Mouse (Mus musculus): ENCODE results near the gene Eif4g3. TPM values are rescaled to one million over a fixed set of nuclear protein-coding genes. Genes with fewer than 3 reads are reported as not detected.
"Not testable (repeated sequence)": the region's sequence is repeated elsewhere in the genome, so short reads cannot be mapped to it uniquely, and the experiment has no call there.

Gene Eif4g3
- polyA plus RNA-seq, 1 experiment from 2014 or later = 35.2 TPM

DNA sequence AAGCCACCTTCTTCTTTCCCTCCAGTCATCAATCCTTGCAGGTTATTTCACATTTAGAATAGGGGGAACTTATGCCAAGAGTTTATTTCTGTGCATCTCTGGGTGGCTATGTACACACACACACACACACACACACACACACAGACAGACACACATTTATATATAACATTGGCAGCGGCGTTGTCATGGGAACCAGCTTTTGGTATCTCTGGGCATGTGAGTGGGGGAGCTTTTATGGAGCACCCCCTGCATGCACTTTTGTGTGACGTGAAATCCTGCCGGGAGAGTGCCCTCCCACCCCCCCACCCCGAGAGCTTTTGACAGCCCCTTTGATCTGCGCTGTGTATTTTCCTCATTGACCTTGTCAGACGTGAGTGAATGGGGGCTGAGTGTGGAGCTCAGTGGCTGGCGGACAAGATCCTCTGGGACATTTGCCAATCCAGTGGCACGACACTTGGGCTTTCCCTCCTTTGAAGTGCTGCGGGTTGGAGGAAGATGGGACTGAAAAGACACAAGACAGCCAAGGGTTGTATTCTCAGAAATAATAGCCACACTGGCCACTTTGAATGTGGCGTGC is 22.1 kb upstream of the Eif4g3 start:
- not testable (repeated sequence) for H3K4me2 ChIP-seq (ENCODE audit: low read depth, low read length); H3K4me1 ChIP-seq (ENCODE audit: control insufficient read depth, insufficient read depth, low read length); H3K36me3 ChIP-seq (replicated peaks; ENCODE audit: control insufficient read depth, insufficient read depth, low read depth, low read length); ATAC-seq (replicated peaks; ENCODE audit: insufficient number of reproducible peaks, low FRiP score, low TSS enrichment, low read depth); H3K9me3 ChIP-seq (replicated peaks; ENCODE audit: control insufficient read depth, low read length); H3K27ac ChIP-seq (replicated peaks; ENCODE audit: low read depth, low read length); H3K9ac ChIP-seq (replicated peaks; ENCODE audit: low read length); H3K4me3 ChIP-seq (ENCODE audit: low read depth, low read length); H3K27me3 ChIP-seq (ENCODE audit: control insufficient read depth, insufficient read depth, low read length); DNase-seq (ENCODE audit: low spot score)
- WGBS = no CpG with 5 or more reads among the region's 11 CpGs

DNA sequence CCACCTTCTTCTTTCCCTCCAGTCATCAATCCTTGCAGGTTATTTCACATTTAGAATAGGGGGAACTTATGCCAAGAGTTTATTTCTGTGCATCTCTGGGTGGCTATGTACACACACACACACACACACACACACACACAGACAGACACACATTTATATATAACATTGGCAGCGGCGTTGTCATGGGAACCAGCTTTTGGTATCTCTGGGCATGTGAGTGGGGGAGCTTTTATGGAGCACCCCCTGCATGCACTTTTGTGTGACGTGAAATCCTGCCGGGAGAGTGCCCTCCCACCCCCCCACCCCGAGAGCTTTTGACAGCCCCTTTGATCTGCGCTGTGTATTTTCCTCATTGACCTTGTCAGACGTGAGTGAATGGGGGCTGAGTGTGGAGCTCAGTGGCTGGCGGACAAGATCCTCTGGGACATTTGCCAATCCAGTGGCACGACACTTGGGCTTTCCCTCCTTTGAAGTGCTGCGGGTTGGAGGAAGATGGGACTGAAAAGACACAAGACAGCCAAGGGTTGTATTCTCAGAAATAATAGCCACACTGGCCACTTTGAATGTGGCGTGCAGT is 17.9 kb upstream of the Eif4g3 start:
- no CpG with 5 or more reads among the region's 11 CpGs for WGBS

GRCm38 (mm10) chr4:137979066-137979644 is 13.7 kb upstream of the Eif4g3 start:
- H3K27me3 ChIP-seq (ENCODE audit: control insufficient read depth, insufficient read depth, low read length); DNase-seq (ENCODE audit: low spot score); H3K4me1 ChIP-seq (ENCODE audit: control insufficient read depth, insufficient read depth, low read length); H3K27ac ChIP-seq (replicated peaks; ENCODE audit: low read depth, low read length); H3K36me3 ChIP-seq (replicated peaks; ENCODE audit: control insufficient read depth, insufficient read depth, low read depth, low read length); H3K4me2 ChIP-seq (ENCODE audit: low read depth, low read length); H3K9ac ChIP-seq (replicated peaks; ENCODE audit: low read length); H3K9me3 ChIP-seq (replicated peaks; ENCODE audit: control insufficient read depth, low read length); H3K4me3 ChIP-seq (ENCODE audit: low read depth, low read length): not testable (repeated sequence)
- no CpG with 5 or more reads among the region's 11 CpGs for WGBS
- peak; percentile 39; the same call in 1 of the 2 replicates for ATAC-seq (replicated peaks; ENCODE audit: insufficient number of reproducible peaks, low FRiP score, low TSS enrichment, low read depth)

More for the DNA sequence above, 17.9 kb upstream of the Eif4g3 start:
- H3K4me3 ChIP-seq (ENCODE audit: low read depth, low read length); H3K9me3 ChIP-seq (replicated peaks; ENCODE audit: control insufficient read depth, low read length); H3K36me3 ChIP-seq (replicated peaks; ENCODE audit: control insufficient read depth, insufficient read depth, low read depth, low read length); H3K9ac ChIP-seq (replicated peaks; ENCODE audit: low read length); ATAC-seq (replicated peaks; ENCODE audit: insufficient number of reproducible peaks, low FRiP score, low TSS enrichment, low read depth); H3K27ac ChIP-seq (replicated peaks; ENCODE audit: low read depth, low read length); H3K4me2 ChIP-seq (ENCODE audit: low read depth, low read length); H3K27me3 ChIP-seq (ENCODE audit: control insufficient read depth, insufficient read depth, low read length); H3K4me1 ChIP-seq (ENCODE audit: control insufficient read depth, insufficient read depth, low read length); DNase-seq (ENCODE audit: low spot score): not testable (repeated sequence)

DNA sequence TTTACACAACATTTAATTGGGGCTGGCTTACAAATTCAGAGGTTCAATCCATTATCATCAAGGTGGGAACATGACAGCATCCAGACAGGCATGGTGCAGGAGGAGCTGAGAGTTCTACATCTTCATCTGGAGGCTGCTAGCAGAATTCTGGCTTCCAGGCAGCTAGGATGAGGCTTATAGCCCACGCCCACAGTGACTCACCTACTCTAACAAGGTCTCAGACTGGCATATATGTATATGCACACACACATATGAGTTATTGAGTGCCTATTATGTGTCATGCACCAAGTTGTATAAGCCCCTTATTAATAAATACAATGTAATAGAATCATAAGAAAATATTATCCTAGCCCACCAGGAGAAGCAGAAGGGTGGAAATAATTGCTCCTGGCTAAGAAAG is 10.0 kb upstream of the Eif4g3 start:
- no peaks in the 10 kb centered on the region for H3K9me3 ChIP-seq (replicated peaks; ENCODE audit: control insufficient read depth, low read length)
- no peak for DNase-seq (ENCODE audit: low spot score)
- H3K36me3 ChIP-seq (replicated peaks; ENCODE audit: control insufficient read depth, insufficient read depth, low read depth, low read length) = no peaks in the 10 kb centered on the region
- 83% methylated on average over 1 of the region's 1 CpGs for WGBS
- H3K4me3 ChIP-seq (ENCODE audit: low read depth, low read length) = no peak overlapping the region
- H3K27ac ChIP-seq (replicated peaks; ENCODE audit: low read depth, low read length) = no peak overlapping the region
- H3K4me1 ChIP-seq (ENCODE audit: control insufficient read depth, insufficient read depth, low read length) = no peaks in the 10 kb centered on the region
- ATAC-seq (replicated peaks; ENCODE audit: insufficient number of reproducible peaks, low FRiP score, low TSS enrichment, low read depth) = no peak
- H3K9ac ChIP-seq (replicated peaks; ENCODE audit: low read length) = no peak overlapping the region
- H3K27me3 ChIP-seq (ENCODE audit: control insufficient read depth, insufficient read depth, low read length) = no peaks in the 10 kb centered on the region
- H3K4me2 ChIP-seq (ENCODE audit: low read depth, low read length) = no peak overlapping the region

DNA sequence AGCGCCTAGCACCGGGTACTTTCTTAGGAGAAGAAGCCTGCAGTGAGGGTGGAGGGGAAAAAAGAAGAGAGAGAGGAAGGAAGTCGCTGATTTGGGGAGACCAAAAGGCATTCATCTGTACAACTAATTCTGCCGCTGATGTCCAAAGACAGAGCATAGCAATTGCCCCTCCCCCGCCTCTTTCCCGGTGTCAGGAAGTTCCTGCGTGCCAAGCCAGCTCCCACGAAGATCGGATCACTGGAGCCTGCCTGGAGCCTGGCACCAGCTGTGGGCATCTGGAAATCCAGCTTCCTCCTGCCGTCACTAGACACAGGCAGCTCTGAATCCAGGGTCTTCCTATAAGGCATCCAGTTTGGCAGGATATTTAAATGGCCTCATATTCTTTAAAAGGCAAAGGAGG is 8.6 kb upstream of the Eif4g3 start:
- Histone ChIP-seq H3K9ac (replicated peaks; ENCODE audit: low read length) (no peak overlapping the region), H3K9me3 (replicated peaks; ENCODE audit: control insufficient read depth, low read length) (no peaks in the 10 kb centered on the region), H3K4me2 (ENCODE audit: low read depth, low read length) (no peak overlapping the region), H3K36me3 (replicated peaks; ENCODE audit: control insufficient read depth, insufficient read depth, low read depth, low read length) (no peaks in the 10 kb centered on the region), H3K27me3 (ENCODE audit: control insufficient read depth, insufficient read depth, low read length) (no peaks in the 10 kb centered on the region), H3K4me3 (ENCODE audit: low read depth, low read length) (no peak overlapping the region), H3K27ac (replicated peaks; ENCODE audit: low read depth, low read length) (no peak overlapping the region), H3K4me1 (ENCODE audit: control insufficient read depth, insufficient read depth, low read length) (no peaks in the 10 kb centered on the region)
- ATAC-seq (replicated peaks; ENCODE audit: insufficient number of reproducible peaks, low FRiP score, low TSS enrichment, low read depth) = no peak
- 38% methylated on average over 10 of the region's 10 CpGs for WGBS
- DNase-seq (ENCODE audit: low spot score) = peak; percentile 48

DNA sequence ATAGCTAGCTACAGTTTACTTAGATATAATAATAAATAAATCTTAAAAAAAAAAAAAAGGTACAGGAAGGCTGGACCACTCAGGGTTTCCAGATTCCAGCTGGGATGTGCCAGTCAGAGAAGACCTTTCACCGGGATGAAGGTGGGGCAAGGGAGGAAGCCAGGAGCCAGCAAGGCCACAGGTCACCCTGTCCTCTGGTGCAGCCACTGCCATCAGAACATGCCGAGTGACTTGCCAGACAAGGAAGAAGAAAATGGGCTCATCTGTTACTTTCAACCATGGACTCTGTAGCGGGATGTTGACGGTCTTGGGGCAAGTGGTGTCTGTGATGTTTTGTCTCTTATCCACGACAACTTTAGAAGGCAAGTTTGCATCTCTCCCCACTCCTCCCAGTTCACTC is 8.1 kb upstream of the Eif4g3 start:
- H3K27ac ChIP-seq (replicated peaks; ENCODE audit: low read depth, low read length) = no peak overlapping the region
- 75% methylated on average over 5 of the region's 5 CpGs for WGBS
- DNase-seq (ENCODE audit: low spot score) (no peak), ATAC-seq (replicated peaks; ENCODE audit: insufficient number of reproducible peaks, low FRiP score, low TSS enrichment, low read depth) (no peak)
- no peaks in the 10 kb centered on the region for H3K9me3 ChIP-seq (replicated peaks; ENCODE audit: control insufficient read depth, low read length)
- no peaks in the 10 kb centered on the region for H3K36me3 ChIP-seq (replicated peaks; ENCODE audit: control insufficient read depth, insufficient read depth, low read depth, low read length)
- no peak overlapping the region for H3K4me2 ChIP-seq (ENCODE audit: low read depth, low read length)
- H3K9ac ChIP-seq (replicated peaks; ENCODE audit: low read length) = no peak overlapping the region
- H3K4me1 ChIP-seq (ENCODE audit: control insufficient read depth, insufficient read depth, low read length) = no peaks in the 10 kb centered on the region
- no peak overlapping the region for H3K4me3 ChIP-seq (ENCODE audit: low read depth, low read length)
- H3K27me3 ChIP-seq (ENCODE audit: control insufficient read depth, insufficient read depth, low read length) = no peaks in the 10 kb centered on the region

GRCm38 (mm10) chr4:137989426-137989825 is 3.4 kb upstream of the Eif4g3 start:
- no peak overlapping the region for H3K9ac ChIP-seq (replicated peaks; ENCODE audit: low read length)
- no peak overlapping the region for H3K4me2 ChIP-seq (ENCODE audit: low read depth, low read length)
- H3K27me3 ChIP-seq (ENCODE audit: control insufficient read depth, insufficient read depth, low read length) = no peaks in the 10 kb centered on the region
- H3K9me3 ChIP-seq (replicated peaks; ENCODE audit: control insufficient read depth, low read length) = no peaks in the 10 kb centered on the region
- 86% methylated on average over 5 of the region's 5 CpGs for WGBS
- no peak overlapping the region for H3K27ac ChIP-seq (replicated peaks; ENCODE audit: low read depth, low read length)
- ATAC-seq (replicated peaks; ENCODE audit: insufficient number of reproducible peaks, low FRiP score, low TSS enrichment, low read depth) (no peak), DNase-seq (ENCODE audit: low spot score) (no peak)
- no peaks in the 10 kb centered on the region for H3K36me3 ChIP-seq (replicated peaks; ENCODE audit: control insufficient read depth, insufficient read depth, low read depth, low read length)
- H3K4me1 ChIP-seq (ENCODE audit: control insufficient read depth, insufficient read depth, low read length) = no peaks in the 10 kb centered on the region
- H3K4me3 ChIP-seq (ENCODE audit: low read depth, low read length) = no peak overlapping the region

- Histone ChIP-seq H3K4me1 (ENCODE audit: control insufficient read depth, insufficient read depth, low read length) (no peaks in the 10 kb centered on the region), H3K27ac (replicated peaks; ENCODE audit: low read depth, low read length) (no peak overlapping the region), H3K27me3 (ENCODE audit: control insufficient read depth, insufficient read depth, low read length) (no peaks in the 10 kb centered on the region), H3K36me3 (replicated peaks; ENCODE audit: control insufficient read depth, insufficient read depth, low read depth, low read length) (no peaks in the 10 kb centered on the region), H3K9ac (replicated peaks; ENCODE audit: low read length) (no peak overlapping the region), H3K9me3 (replicated peaks; ENCODE audit: control insufficient read depth, low read length) (no peaks in the 10 kb centered on the region), H3K4me3 (ENCODE audit: low read depth, low read length) (no peak overlapping the region), H3K4me2 (ENCODE audit: low read depth, low read length) (no peak overlapping the region)
- ATAC-seq (replicated peaks; ENCODE audit: insufficient number of reproducible peaks, low FRiP score, low TSS enrichment, low read depth) = no peak
- no peak for DNase-seq (ENCODE audit: low spot score)
- WGBS = 78% methylated on average over 4 of the region's 4 CpGs
Measured at GRCm38 (mm10) chr4:137990433-137990832, 2.4 kb upstream of the Eif4g3 start.
